Mouse (Mus musculus): ENCODE data around the gene Cfap99.

DNA sequence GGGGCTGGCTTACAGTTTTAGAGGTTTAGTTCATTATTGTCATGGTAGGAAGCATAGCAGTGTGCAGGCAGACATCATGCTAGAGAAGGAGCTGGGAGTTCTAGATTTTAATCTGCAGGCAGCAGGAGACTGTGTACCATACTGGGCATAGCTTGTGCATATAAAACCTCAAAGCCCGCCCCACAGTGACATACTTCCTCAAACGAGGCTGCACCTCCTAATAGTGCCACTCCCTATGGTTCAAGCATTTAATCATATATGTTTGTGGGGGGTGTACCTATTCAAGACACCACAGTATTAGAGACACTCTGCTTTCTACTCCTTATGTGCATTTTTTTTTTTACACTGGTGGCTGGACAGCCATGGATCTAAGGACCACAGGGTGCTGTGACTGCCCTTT lies 41.7 kb downstream of the Cfap99 start:
- TF ChIP-seq CTCF (IDR thresholded peaks at IDR 0.05; ENCODE audit: control insufficient read depth, insufficient read depth, low read length) (no peak), POLR2A (IDR thresholded peaks at IDR 0.05; ENCODE audit: borderline replicate concordance, control insufficient read depth, low read depth, low read length) (no peak)

All from bone marrow, adult 2 months (tissue).